Mouse (Mus musculus): ENCODE measurements around the gene Tmem100. TPM values are rescaled to one million over a fixed set of nuclear protein-coding genes. Genes with fewer than 3 reads are reported as not detected.

The Tmem100 gene
- polyA plus RNA-seq, 1 experiment from 2014 or later, result 22.7 TPM

- no peak overlapping the region for H3K27ac ChIP-seq (ENCODE audit: low read length)
- no peak for ATAC-seq (ENCODE audit: low read depth)
- H3K4me2 ChIP-seq (ENCODE audit: low read depth, low read length), result no peak overlapping the region
- H3K4me1 ChIP-seq (replicated peaks; ENCODE audit: control insufficient read depth, insufficient read depth, low read length), result peaks cover 5% of the 10 kb centered on the region; the same call in 1 of the 2 replicates
- no peaks in the 10 kb centered on the region for H3K27me3 ChIP-seq (ENCODE audit: control insufficient read depth, insufficient read depth, low read depth, low read length)
- H3K36me3 ChIP-seq (ENCODE audit: control insufficient read depth, insufficient read depth, low read length), result no peaks in the 10 kb centered on the region
- H3K9ac ChIP-seq (ENCODE audit: low read length), result no peak overlapping the region
- H3K4me3 ChIP-seq (ENCODE audit: low read length), result no peak overlapping the region
- no peaks in the 10 kb centered on the region for H3K9me3 ChIP-seq (ENCODE audit: control insufficient read depth, low read length)
- 45% methylated on average over 9 of the region's 9 CpGs for WGBS
Observed at GRCm38 (mm10) chr11:90047271-90047670, 17.1 kb downstream of the Tmem100 start.

- Histone ChIP-seq H3K4me1 (replicated peaks; ENCODE audit: control insufficient read depth, insufficient read depth, low read length) (peaks cover 17% of the 10 kb centered on the region), H3K4me3 (ENCODE audit: low read length) (no peak overlapping the region), H3K9ac (ENCODE audit: low read length) (no peak overlapping the region), H3K27ac (ENCODE audit: low read length) (no peak overlapping the region), H3K9me3 (ENCODE audit: control insufficient read depth, low read length) (no peaks in the 10 kb centered on the region), H3K27me3 (ENCODE audit: control insufficient read depth, insufficient read depth, low read depth, low read length) (no peaks in the 10 kb centered on the region), H3K4me2 (ENCODE audit: low read depth, low read length) (no peak overlapping the region), H3K36me3 (ENCODE audit: control insufficient read depth, insufficient read depth, low read length) (no peaks in the 10 kb centered on the region)
- no peak for ATAC-seq (ENCODE audit: low read depth)
- 83% methylated on average over 7 of the region's 7 CpGs for WGBS
Observed at GRCm38 (mm10) chr11:90050016-90050415, 19.9 kb downstream of the Tmem100 start.

GRCm38 (mm10) chr11:90052785-90053184 is 22.6 kb downstream of the Tmem100 start:
- ATAC-seq (ENCODE audit: low read depth), result no peak
- Histone ChIP-seq H3K9me3 (ENCODE audit: control insufficient read depth, low read length) (no peaks in the 10 kb centered on the region), H3K4me1 (replicated peaks; ENCODE audit: control insufficient read depth, insufficient read depth, low read length) (peaks cover 12% of the 10 kb centered on the region; the same call in 1 of the 2 replicates), H3K4me2 (ENCODE audit: low read depth, low read length) (no peak overlapping the region), H3K9ac (ENCODE audit: low read length) (no peak overlapping the region), H3K27ac (ENCODE audit: low read length) (no peak overlapping the region), H3K36me3 (ENCODE audit: control insufficient read depth, insufficient read depth, low read length) (no peaks in the 10 kb centered on the region), H3K4me3 (ENCODE audit: low read length) (no peak overlapping the region), H3K27me3 (ENCODE audit: control insufficient read depth, insufficient read depth, low read depth, low read length) (no peaks in the 10 kb centered on the region)
- 67% methylated on average over 7 of the region's 7 CpGs for WGBS

- WGBS, result 39% methylated on average over 4 of the region's 4 CpGs
- no peak for ATAC-seq (ENCODE audit: low read depth)
- H3K4me3 ChIP-seq (ENCODE audit: low read length), result no peak overlapping the region
- H3K9ac ChIP-seq (ENCODE audit: low read length), result no peak overlapping the region
- H3K36me3 ChIP-seq (ENCODE audit: control insufficient read depth, insufficient read depth, low read length), result no peaks in the 10 kb centered on the region
- peaks cover 12% of the 10 kb centered on the region; the same call in 1 of the 2 replicates for H3K4me1 ChIP-seq (replicated peaks; ENCODE audit: control insufficient read depth, insufficient read depth, low read length)
- no peaks in the 10 kb centered on the region for H3K27me3 ChIP-seq (ENCODE audit: control insufficient read depth, insufficient read depth, low read depth, low read length)
- no peak overlapping the region for H3K27ac ChIP-seq (ENCODE audit: low read length)
- no peak overlapping the region for H3K4me2 ChIP-seq (ENCODE audit: low read depth, low read length)
- no peaks in the 10 kb centered on the region for H3K9me3 ChIP-seq (ENCODE audit: control insufficient read depth, low read length)
Observed at GRCm38 (mm10) chr11:90053820-90054219, 23.7 kb downstream of the Tmem100 start.

- ATAC-seq (ENCODE audit: low read depth), result peak; percentile 80
- Histone ChIP-seq H3K27me3 (ENCODE audit: control insufficient read depth, insufficient read depth, low read depth, low read length) (no peaks in the 10 kb centered on the region), H3K9ac (ENCODE audit: low read length) (no peak overlapping the region), H3K36me3 (ENCODE audit: control insufficient read depth, insufficient read depth, low read length) (no peaks in the 10 kb centered on the region), H3K27ac (ENCODE audit: low read length) (no peak overlapping the region), H3K4me1 (replicated peaks; ENCODE audit: control insufficient read depth, insufficient read depth, low read length) (peaks cover 12% of the 10 kb centered on the region; the same call in 1 of the 2 replicates), H3K4me3 (ENCODE audit: low read length) (no peak overlapping the region), H3K9me3 (ENCODE audit: control insufficient read depth, low read length) (no peaks in the 10 kb centered on the region), H3K4me2 (ENCODE audit: low read depth, low read length) (peak overlapping the region; percentile 6; the same call in 1 of the 2 replicates)
- 15% methylated on average over 7 of the region's 7 CpGs for WGBS
Observed at GRCm38 (mm10) chr11:90054401-90054800, 24.3 kb downstream of the Tmem100 start.

GRCm38 (mm10) chr11:90057070-90057469 is 26.9 kb downstream of the Tmem100 start:
- Histone ChIP-seq H3K27ac (ENCODE audit: low read length) (no peak overlapping the region), H3K36me3 (ENCODE audit: control insufficient read depth, insufficient read depth, low read length) (no peaks in the 10 kb centered on the region), H3K27me3 (ENCODE audit: control insufficient read depth, insufficient read depth, low read depth, low read length) (no peaks in the 10 kb centered on the region), H3K4me3 (ENCODE audit: low read length) (no peak overlapping the region), H3K4me1 (replicated peaks; ENCODE audit: control insufficient read depth, insufficient read depth, low read length) (peaks cover 12% of the 10 kb centered on the region; the same call in 1 of the 2 replicates), H3K9me3 (ENCODE audit: control insufficient read depth, low read length) (no peaks in the 10 kb centered on the region), H3K9ac (ENCODE audit: low read length) (no peak overlapping the region), H3K4me2 (ENCODE audit: low read depth, low read length) (no peak overlapping the region)
- peak; percentile 51; the same call in 1 of the 2 replicates for ATAC-seq (ENCODE audit: low read depth)
- WGBS, result 49% methylated on average over 2 of the region's 2 CpGs

GRCm38 (mm10) chr11:90059241-90059640 is 29.1 kb downstream of the Tmem100 start:
- Histone ChIP-seq H3K4me3 (ENCODE audit: low read length) (no peak overlapping the region), H3K27me3 (ENCODE audit: control insufficient read depth, insufficient read depth, low read depth, low read length) (no peaks in the 10 kb centered on the region), H3K4me1 (replicated peaks; ENCODE audit: control insufficient read depth, insufficient read depth, low read length) (peaks cover 7% of the 10 kb centered on the region; the same call in 1 of the 2 replicates), H3K36me3 (ENCODE audit: control insufficient read depth, insufficient read depth, low read length) (no peaks in the 10 kb centered on the region), H3K27ac (ENCODE audit: low read length) (no peak overlapping the region), H3K9ac (ENCODE audit: low read length) (no peak overlapping the region), H3K9me3 (ENCODE audit: control insufficient read depth, low read length) (no peaks in the 10 kb centered on the region), H3K4me2 (ENCODE audit: low read depth, low read length) (no peak overlapping the region)
- no peak for ATAC-seq (ENCODE audit: low read depth)

GRCm38 (mm10) chr11:90062657-90063056 is 32.5 kb downstream of the Tmem100 start:
- Histone ChIP-seq H3K27me3 (ENCODE audit: control insufficient read depth, insufficient read depth, low read depth, low read length) (no peaks in the 10 kb centered on the region), H3K9ac (ENCODE audit: low read length) (no peak overlapping the region), H3K4me3 (ENCODE audit: low read length) (no peak overlapping the region), H3K36me3 (ENCODE audit: control insufficient read depth, insufficient read depth, low read length) (no peaks in the 10 kb centered on the region), H3K9me3 (ENCODE audit: control insufficient read depth, low read length) (no peaks in the 10 kb centered on the region), H3K4me2 (ENCODE audit: low read depth, low read length) (no peak overlapping the region), H3K27ac (ENCODE audit: low read length) (no peak overlapping the region), H3K4me1 (replicated peaks; ENCODE audit: control insufficient read depth, insufficient read depth, low read length) (no peaks in the 10 kb centered on the region; the same call in 1 of the 2 replicates)
- WGBS, result 57% methylated on average over 3 of the region's 3 CpGs
- ATAC-seq (ENCODE audit: low read depth), result no peak

- no peaks in the 10 kb centered on the region for H3K27me3 ChIP-seq (ENCODE audit: control insufficient read depth, insufficient read depth, low read depth, low read length)
- no peak overlapping the region for H3K27ac ChIP-seq (ENCODE audit: low read length)
- H3K36me3 ChIP-seq (ENCODE audit: control insufficient read depth, insufficient read depth, low read length), result no peaks in the 10 kb centered on the region
- H3K9me3 ChIP-seq (ENCODE audit: control insufficient read depth, low read length), result no peaks in the 10 kb centered on the region
- WGBS, result 77% methylated on average over 23 of the region's 23 CpGs
- no peak overlapping the region for H3K4me3 ChIP-seq (ENCODE audit: low read length)
- H3K4me1 ChIP-seq (replicated peaks; ENCODE audit: control insufficient read depth, insufficient read depth, low read length), result no peaks in the 10 kb centered on the region; the same call in 1 of the 2 replicates
- peak; percentile 21; the same call in 1 of the 2 replicates for ATAC-seq (ENCODE audit: low read depth)
- H3K9ac ChIP-seq (ENCODE audit: low read length), result no peak overlapping the region
- no peak overlapping the region for H3K4me2 ChIP-seq (ENCODE audit: low read depth, low read length)
Observed at GRCm38 (mm10) chr11:90066405-90067250, 36.5 kb downstream of the Tmem100 start.

Measured in lung, embryonic 16.5 days (tissue).